Mouse (Mus musculus): ENCODE results near the gene Gtf2f2.

GRCm38 (mm10) chr14:75963215-75963614, 47.5 kb downstream of the Gtf2f2 start:
- no peak for TF ChIP-seq CTCF (conservative IDR thresholded peaks at IDR 0.05; ENCODE audit: insufficient read depth, insufficient read length, low read depth, low read length)
- TF ChIP-seq POLR2A (IDR thresholded peaks at IDR 0.05; ENCODE audit: low read depth, low read length): no peak

Measured in kidney, adult 2 months (tissue).